Mouse (Mus musculus) heart, postnatal 4 days (tissue): ENCODE results near the gene Tspan5. TPM values are rescaled to one million over a fixed set of nuclear protein-coding genes. Genes with fewer than 3 reads are reported as not detected.

Experiments used
- DNase-seq: peaks from one replicate; pipeline ENCODE4 v3.0.0; 2021
- total RNA-seq, 2 experiments: library from RNA; stranded (reverse); gene quantifications; 2 replicates each; pipeline ENCODE4 v1.2.3; 2021

Tspan5 gene
- total RNA-seq, 2 experiments from 2014 or later: 11.5 to 11.6 TPM

DNA sequence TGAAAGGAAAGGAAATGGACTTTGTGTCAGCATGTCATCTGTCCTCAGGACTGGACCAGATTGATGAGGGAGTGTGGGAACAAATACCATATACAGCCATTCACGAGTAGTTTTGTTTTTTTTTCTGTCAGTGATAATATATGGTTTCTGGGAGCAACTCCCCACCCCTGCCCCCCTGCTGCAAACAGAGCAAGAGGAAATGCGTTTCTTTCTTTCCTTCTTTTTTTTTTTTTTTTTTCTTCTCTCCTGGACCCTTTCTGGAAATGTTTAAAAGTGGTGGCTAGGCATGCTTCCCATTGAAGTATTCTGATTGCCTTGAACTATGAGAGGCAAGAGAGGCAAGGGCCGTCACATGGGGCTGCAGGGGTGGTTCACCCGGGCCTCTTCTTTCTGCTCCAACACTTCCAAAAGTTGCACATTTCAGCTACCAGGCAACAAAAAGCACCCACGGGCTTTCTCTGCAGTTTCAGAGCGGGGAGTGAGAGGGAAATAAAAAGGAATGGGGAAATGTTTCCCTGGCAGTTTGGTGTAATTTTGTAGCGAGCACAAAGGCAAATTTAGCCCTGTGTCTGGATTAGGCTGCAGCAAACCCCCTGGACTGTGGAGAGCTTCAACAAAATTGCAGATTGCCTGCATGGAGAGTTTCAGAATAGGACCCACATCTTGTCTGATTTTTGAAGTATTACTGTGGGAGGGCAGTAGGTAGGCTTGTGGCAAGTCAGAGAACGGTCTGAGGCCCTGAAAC is 2.2 kb downstream of the Tspan5 start:
- DNase-seq: no peak

DNA sequence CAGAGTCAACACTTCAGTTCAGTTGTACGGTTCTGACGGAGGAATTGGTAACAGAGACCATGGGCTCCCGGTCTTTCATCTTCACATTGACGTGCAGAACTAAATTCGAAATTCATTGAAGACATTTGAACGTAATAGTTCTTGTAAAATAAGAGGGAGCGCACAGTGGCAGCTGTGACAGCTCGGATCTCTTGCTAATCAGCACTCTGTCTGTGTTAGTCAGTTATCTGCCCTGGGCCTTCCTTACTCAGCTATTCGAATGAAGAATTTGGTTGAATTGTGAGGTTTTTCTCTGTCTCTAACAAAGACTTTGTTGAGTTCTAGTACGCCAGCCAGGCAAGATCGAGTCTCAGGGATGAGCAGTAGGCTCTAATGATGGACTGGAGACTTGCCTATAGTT is 3.1 kb downstream of the Tspan5 start:
- no peak for DNase-seq

DNA sequence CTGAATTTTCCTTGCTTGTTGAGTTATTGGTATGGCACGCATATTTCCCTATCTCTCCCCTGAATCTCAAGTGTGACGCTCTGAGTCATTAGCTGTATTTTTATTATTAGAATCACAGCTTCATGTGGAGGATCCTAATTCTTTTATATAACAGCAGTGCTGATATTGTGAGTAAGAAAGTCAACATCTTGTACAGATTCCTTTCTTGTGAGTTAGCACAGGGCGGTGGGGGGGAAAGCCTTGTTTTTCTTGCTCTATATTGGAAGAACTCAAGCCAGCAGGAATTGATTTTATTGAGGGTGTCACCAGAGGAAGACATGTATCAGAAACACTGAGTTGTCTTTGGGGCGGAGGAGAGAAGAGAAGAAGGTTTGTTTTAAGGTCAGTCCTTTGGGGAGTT is 3.6 kb downstream of the Tspan5 start:
- DNase-seq: no peak

GRCm38 (mm10) chr3:138746556-138746955 is 4.6 kb downstream of the Tspan5 start:
- DNase-seq: no peak

DNA sequence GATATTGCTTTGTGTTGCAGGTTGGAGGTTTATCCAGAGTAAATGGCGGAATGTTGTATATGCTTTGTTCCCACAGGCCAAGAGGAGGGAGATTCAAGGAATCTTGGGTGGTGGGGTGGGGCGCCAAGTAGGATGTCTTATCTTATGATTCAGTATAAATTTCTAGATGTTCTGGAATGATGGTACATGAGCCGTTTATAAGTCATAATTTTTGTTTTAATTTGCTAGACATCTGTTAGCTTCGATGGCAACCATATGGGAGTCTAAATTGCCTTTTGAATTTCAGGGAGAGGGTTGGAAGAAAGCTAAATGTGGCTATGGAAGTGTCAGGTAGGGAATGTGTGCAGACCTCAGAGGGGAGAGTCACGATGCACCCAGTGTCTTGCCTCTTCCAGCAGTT is 5.0 kb downstream of the Tspan5 start:
- no peak for DNase-seq

- DNase-seq: no peak
Measured at GRCm38 (mm10) chr3:138747985-138748384, 6.0 kb downstream of the Tspan5 start.

DNA sequence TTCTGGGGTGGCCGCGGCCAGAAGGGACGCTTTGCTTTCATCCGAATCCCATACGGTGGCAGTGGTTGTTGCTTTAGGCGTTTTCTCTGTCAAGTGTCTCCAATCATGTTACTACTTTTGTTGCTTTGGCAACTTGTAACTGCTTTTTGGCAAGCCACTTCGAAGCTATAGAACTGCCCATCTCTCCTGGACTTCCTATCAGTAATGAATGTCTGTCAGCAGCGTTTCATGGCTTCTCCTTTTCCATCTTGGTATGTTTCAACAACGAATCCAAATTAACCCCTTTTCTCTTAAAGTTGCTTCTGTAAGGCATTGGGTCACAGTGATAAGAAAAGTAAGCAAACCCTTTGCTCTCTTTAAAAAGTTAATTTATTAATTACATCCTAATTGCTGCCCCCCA is 7.7 kb downstream of the Tspan5 start:
- no peak for DNase-seq

DNA sequence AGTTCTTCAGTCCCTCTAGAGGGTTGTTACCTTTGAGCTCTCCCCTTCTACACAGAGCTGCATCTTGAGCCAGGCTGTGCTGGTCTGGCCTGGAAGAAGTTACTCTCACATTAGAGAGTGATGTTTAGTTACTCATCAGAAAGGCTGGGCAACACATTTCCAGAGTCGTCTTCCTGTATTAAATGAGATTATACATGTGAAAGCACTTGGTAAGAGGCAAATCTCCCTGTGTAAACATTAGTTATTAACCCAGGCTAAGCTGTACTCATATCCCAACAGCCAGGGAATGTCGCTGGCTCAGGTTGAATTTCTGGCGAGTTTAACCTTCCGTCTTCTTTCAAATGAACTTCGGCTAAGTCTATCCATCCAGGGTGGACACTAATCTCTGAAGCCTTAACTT is 9.3 kb downstream of the Tspan5 start:
- DNase-seq: no peak

DNA sequence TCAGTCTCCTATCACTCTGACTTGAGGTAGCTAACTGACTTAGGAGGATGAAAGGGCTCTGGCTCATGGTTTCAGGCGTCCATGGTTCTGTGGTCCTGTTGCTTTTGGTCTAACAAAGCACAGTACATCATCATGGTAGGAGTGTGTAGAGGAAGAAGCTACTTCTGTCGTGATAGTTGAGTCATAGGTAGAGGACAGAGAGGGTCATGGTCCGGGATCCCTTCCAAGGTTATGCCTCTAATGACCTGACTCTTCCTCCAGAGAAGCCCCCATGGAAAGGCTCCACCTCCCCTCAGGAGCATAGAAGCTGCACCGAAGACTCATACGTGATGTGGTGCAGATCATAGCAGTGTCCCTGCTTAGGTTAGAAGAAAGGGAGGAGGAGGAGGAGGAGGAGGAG is 10.1 kb downstream of the Tspan5 start:
- DNase-seq: no peak

GRCm38 (mm10) chr3:138752769-138753168 is 10.8 kb downstream of the Tspan5 start:
- DNase-seq: no peak

GRCm38 (mm10) chr3:138753182-138753885 is 11.3 kb downstream of the Tspan5 start:
- DNase-seq: no peak

- no peak for DNase-seq
Measured at GRCm38 (mm10) chr3:138754328-138754727, 12.3 kb downstream of the Tspan5 start.

GRCm38 (mm10) chr3:138757283-138757682 is 15.3 kb downstream of the Tspan5 start:
- no peak for DNase-seq

GRCm38 (mm10) chr3:138759968-138760684 is 18.1 kb downstream of the Tspan5 start:
- DNase-seq: no peak

- no peak for DNase-seq
Measured at GRCm38 (mm10) chr3:138760685-138761119, 18.7 kb downstream of the Tspan5 start.

DNA sequence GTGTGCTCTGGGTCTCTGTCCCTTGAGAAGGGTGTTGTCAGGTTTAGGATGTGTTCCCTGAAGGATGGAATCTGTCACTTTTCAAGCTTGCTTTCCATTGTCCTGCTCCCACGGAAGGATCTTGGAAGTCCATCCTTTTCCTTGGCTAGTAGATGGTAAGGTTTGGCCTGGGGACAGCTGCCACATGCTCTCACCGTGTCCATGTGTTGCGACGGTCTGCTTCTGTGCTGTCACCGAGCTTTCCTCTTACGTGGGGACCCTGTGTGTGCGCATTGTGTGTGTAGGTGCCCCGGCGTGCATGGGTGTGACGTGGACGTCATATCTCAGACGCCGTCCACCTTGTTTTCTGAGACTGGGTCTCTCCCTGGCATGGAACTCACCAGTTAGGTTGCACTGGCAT is 19.5 kb downstream of the Tspan5 start:
- DNase-seq: no peak

GRCm38 (mm10) chr3:138763941-138764340 is 21.9 kb downstream of the Tspan5 start:
- no peak for DNase-seq

GRCm38 (mm10) chr3:138764782-138765181 is 22.8 kb downstream of the Tspan5 start:
- DNase-seq: no peak

DNA sequence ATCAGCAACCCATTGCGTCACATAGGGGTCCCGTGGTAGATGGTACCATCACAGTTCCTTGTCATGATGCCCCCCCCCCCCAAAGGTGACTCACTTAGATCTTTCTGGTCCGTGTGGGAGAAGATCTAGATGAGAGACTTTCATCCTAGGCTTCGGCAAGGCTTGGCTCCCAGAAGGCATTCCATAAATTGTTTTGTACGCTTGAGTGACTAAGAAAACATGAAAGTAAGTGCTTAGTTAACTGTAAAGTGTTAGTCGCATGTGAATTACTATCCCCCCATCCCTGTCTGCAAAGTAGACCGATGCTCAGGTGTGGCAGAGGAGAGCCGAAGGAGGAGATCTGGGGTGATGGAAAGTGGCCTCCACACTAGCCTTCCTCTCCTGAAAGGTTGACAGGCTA is 25.0 kb downstream of the Tspan5 start:
- no peak for DNase-seq

- DNase-seq: no peak
Measured at GRCm38 (mm10) chr3:138768541-138769093, 26.6 kb downstream of the Tspan5 start.

DNA sequence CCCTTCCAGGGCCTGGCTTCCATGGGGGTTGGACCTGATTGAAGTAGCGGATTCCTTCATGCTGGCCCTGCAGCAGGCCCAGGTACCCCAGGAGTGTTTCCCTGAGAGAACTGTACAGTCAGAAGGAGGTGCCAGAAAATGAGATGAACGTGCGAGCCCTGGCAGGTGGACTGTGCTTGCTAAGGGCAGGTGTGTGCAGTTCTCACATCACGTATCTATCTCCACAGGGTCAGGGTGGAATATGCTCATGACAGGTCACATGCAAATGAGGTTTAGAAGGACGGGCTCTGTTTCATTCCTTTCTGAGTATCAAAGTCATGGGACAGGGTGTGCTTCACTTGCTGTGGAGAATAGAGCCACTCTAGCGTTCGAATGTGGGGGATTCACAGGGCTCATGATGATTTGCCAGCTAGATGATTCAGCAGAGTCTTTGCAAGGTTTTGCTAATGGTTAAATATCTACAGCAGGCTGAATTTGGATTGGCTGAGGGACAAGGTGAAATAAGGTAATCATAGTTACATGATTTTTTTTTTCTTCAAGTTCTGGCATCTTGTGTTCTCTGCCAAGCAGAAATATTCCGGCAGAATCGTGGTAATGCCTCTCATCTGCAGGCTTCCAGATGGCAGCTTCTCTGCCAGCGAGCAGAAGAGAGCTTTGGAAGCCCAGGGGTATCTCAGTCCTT is 28.8 kb downstream of the Tspan5 start:
- no peak for DNase-seq

DNA sequence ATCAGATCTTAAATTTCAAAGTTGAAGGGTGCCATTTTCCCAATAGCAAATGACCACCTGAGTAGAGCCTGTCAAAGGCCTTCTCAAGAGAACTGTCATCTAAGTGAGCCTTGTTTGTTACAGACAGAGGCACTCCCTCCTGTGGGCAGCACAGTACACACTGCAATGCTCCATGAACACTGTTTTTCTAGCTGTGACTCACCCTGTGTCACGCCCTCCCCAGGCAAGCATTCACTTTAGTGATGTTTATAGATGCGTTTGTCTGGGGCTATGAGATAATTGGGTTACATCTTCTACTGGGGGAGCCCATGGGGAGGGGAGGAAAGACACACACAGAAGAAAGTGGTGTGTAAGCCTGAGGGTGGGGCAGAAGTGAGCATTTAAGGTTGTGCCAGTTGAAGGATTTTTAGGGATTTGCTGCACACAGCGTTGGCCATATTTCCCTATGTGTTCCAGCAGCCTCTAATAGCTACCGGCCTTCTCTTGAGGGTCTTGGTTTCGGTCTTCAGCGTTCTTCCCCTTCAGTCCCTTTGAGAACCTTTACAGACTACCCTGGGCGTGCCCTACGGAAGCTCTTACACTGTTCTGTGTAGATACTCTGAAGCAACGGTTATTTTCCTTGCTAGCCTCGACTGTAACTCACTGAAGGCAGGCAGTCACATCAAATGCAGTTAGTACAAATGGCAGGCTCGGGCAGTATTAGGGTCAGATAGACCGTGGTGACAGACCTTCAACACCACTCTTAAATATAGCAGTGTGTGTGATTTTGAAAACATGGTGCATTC is 29.7 kb downstream of the Tspan5 start:
- no peak for DNase-seq
